Mouse (Mus musculus) kidney, postnatal 36 days (tissue): Measurements from ENCODE around the gene Gcc2.
"Not testable (repeated sequence)": the region's sequence is repeated elsewhere in the genome, so short reads cannot be mapped to it uniquely, and the experiment has no call there.

Experiments used
- DNase-seq, 2 experiments: peaks; one replicate each; pipeline ENCODE4 v3.0.0; 2021 to 2022; ENCODE audit warnings: mixed read lengths in 2 of 2

Gcc2 gene

DNA sequence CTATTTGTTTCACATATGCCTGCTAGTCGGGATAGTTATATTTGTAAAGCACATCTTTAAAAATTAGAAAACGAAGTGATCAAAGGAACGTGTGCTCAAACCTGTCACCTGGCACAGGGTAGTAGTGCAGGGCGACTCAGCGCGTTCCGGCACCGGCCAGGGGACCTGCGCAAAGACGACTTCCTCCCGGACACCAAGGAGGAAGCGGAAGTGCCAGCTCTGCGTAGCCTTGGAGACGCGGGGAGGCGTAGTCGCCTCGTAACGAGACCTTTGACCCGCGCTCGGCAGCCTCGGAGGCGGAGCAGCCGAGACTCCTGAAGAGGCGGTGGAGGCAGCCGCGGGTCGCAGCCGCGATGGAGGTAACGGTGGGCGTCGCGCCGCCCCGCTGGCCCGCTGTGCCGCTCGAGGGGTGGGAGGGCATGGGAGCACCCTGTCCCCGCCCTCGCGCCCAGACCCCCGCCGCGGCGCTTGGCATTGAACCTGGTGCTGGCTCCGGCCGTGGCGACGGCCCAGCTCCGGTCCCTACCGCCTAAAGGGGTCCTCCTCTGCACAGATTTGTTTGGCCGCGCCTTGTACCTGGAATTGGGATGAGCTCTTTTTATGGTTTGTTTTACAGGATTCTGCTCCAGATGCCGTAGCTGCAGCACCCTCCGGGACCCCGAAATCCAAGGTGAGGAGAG is at the start of gene Gcc2:
Gene Gcc2, plus strand, starts transcription at position 285 of the 680 bp plus-strand sequence.
- DNase-seq, result peak; percentile 96 to 97

DNA sequence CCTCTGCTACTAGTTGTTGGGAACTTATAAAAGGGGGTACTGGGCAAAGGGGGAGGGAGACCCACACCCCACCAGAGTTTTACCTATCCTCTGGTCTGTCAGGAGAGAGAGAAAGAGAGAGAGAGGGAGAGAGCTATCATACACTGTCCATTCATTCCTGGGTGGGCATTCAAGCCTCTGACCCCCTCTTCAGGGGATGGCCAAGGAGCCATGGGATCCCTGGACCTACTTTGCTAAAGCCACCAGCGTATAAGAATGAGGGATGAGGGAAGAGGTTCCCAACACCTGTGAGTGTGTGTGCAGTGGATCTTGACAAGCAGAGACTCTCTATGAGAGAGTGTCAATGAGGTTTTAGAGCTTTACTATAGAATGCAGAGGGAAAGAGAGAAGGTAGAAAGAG is 49.3 kb upstream of the Gcc2 start:
- no peak for DNase-seq

DNA sequence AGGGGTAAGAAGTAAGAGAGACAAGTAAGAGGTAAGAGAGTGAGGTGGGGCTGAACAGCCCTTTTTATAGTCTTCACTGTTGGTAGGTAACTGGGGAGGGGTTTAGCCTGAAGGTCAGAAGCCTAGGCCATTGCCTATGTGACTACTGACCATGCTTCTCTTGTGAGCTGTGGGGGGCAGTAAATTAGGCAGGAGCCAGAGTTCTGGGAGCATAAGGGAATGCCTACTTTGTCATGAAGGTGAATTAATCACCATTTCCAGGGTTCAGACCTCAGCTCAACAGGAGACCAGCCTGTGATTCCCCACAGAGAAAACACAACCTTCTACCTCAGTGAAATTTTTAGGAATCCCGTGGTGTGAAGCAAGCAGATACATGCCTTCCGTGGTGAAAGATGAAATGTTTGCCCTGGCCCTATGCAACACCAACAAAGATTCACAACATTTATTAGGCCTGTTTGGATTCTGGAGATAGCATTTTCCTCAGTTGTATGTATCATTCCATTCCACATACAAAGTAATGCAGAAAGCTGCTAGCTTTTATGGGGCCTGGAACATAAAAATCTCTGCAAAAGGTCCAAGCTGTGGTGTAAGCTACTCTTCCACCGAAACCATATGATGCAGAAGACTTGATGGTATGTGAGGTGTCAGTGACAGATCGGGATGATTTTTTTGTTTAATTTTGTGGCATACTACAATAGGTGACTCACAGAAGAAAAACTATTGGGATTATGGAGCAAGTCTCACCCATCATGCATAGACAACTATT is 48.5 kb upstream of the Gcc2 start:
- no peak for DNase-seq

GRCm38 (mm10) chr10:58209710-58210467 is 45.4 kb upstream of the Gcc2 start:
- no peak for DNase-seq

GRCm38 (mm10) chr10:58210514-58210913 is 44.8 kb upstream of the Gcc2 start:
- DNase-seq, result no peak

GRCm38 (mm10) chr10:58211213-58211612 is 44.1 kb upstream of the Gcc2 start:
- no peak for DNase-seq

DNA sequence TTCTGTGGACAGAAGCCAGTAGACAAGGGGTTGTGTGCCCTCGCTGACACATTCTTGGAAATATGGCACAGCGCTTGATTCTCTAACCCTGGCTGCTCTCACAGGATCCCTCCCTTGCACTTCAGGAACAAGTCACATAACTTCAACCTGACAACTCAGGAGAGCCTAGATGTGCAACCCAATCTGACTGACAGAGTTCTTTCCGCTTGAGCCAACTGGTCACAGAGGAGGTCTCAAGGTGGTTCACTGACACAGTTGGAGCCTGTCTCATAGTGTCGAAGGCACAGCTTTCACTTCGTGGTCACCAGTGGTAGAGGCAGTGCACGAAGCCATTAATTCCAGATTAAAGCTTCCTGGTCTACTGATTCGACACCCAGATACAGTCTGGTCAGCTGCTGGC is 43.1 kb upstream of the Gcc2 start:
- no peak for DNase-seq

GRCm38 (mm10) chr10:58214497-58214896 is 40.8 kb upstream of the Gcc2 start:
- DNase-seq, result no peak

DNA sequence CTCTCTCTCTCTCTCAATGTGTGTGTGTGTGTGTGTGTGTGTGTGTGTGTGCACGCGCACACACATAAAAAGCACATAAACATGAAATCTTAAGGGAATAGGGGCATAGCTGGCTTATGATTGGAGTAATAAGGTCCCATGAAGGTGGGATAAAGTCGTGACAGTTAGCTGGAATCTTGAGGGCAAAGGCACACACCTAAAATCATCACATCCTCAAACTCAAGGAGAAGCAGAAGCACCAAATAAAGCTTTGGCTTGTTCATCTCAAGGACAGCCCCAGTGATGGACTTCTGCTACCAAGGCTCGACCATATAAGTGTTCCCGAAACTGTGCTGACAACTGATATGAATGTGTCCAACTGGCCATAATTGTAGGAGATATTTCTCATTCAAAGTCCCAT is 40.4 kb upstream of the Gcc2 start:
- no peak for DNase-seq

- no peak for DNase-seq
Observed at GRCm38 (mm10) chr10:58215353-58215752, 39.9 kb upstream of the Gcc2 start.

GRCm38 (mm10) chr10:58217366-58217765 is 37.9 kb upstream of the Gcc2 start:
- DNase-seq, result no peak

DNA sequence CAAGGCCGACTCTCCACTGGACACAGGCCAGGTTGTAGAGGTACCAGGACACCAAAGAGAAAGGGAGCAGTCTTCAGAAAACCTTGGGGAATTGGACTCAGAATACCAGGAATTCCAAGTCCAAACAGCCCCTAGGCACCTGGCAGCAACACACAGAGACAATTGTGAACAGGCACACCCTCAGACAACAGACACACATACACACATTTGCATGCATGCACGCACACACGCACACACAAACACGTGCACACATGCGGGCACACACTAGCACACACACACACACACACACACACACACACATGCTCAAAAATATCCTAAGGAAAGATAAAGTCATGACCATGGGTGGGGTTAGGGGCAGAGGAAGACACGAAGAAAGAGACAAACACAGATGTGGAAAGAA is 34.6 kb upstream of the Gcc2 start:
- no peak for DNase-seq

GRCm38 (mm10) chr10:58221571-58221970 is 33.7 kb upstream of the Gcc2 start:
- DNase-seq, result not testable (repeated sequence)

DNA sequence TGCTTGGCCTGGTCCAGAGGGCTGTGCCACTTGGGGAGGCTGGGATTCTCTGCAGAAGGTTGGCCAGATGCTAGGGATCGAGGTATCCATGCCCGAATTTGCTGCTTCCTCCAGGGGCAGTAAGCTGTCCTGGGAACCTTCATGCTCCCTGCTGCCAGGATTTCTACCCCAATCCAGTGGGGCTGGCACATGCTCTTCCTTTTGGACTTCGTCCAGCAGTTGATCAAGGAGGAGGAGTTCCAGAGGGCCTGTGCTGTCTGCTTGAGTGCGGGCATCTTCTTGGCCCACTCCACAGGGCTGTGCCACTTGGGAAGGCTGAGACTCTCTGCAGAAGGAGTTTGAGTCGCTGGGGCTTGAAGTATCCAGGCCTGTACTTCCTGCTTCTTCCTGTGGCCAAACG is 32.1 kb upstream of the Gcc2 start:
- DNase-seq, result not testable (repeated sequence)

GRCm38 (mm10) chr10:58223972-58224805 is 31.1 kb upstream of the Gcc2 start:
- DNase-seq, result peak in 1 of 2 experiments; percentile 55

DNA sequence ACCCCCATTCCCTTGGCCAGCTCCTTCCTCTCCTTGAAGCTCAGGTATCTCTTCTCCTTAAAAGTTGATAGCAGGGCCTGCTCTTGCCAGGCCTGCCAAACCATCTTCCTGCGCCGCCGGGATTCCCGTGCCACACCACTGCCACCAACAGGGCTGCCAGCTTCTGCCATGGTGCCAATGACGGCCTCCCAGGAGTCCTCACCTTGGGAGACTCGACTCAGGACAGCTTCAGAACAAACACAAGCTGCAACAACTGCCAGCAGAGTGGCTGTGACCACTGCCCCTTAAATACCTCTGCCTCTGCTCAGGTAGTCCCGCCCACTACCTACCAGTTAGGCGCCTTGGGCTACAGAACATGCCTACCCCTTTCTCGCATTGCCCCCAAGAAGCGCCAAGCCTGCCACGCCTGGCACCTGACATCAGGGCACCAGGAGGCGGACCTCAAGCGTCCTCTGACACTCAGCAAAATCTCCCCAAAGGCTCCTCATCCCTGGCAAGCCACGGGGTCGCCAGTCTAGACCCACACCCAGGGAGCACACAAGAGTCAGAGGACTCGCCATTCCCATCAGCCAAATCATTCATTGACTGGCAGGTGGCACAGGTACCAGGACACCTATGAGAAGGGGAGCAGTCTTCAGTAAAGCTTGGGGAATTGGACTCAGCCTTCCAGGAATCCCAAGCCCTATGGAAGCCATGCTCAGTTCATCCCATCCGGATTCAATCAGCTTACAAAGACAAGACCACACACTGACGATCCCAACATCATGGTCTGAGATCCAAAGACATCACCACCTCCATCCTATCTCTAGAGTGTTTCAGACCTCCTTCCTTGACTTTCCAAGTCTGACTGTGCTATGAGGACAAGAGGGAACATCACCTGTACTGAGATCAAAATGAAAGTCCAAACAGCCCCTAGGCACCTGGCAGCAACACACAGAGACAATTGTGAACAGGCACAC is 30.2 kb upstream of the Gcc2 start, which contains the start of gene AW822073:
Gene AW822073, minus strand, starts transcription at position 104 of the 959 bp plus-strand sequence.
- not testable (repeated sequence) for DNase-seq

DNA sequence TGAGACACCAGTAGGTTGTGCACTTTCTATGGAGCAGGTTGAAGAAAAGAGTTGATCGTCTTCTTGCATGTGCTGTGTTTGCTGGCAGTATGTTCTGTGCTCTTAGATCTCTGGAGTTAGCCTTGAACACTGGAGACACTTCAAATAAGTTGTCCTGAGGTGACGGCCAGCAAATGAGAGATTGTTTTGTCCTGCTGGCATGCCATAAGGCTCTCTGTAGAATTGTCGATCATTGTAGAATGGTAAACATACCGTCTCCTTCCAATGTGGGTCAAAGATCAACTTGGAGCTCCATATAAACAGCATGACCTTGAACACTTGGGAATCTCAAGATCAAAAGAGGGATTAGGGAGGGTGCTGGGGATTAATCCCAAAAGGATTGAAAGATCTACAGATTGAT is 28.9 kb upstream of the Gcc2 start:
- not testable (repeated sequence) for DNase-seq

- DNase-seq, result not testable (repeated sequence)
Observed at GRCm38 (mm10) chr10:58227798-58228197, 27.5 kb upstream of the Gcc2 start.

- not testable (repeated sequence) for DNase-seq
Observed at GRCm38 (mm10) chr10:58230021-58230420, 25.3 kb upstream of the Gcc2 start.

- DNase-seq, result not testable (repeated sequence)
Observed at GRCm38 (mm10) chr10:58231088-58231487, 24.2 kb upstream of the Gcc2 start.
